Mouse (Mus musculus) heart, adult 2 months (tissue): ENCODE measurements around the gene Adam11.

Source experiments
- CTCF ChIP-seq: fragments of 200-600 bp; IDR thresholded peaks from 2 replicates; pipeline ENCODE4 v1.8.1; 2022; ENCODE audit warnings: antibody characterized with exemption, mild to moderate bottlenecking, moderate library complexity
- EP300 ChIP-seq: fragments of 200-500 bp; IDR thresholded peaks from 2 replicates; pipeline ENCODE4 v1.6.1; 2011; ENCODE audit warnings: low read depth, low read length, control low read depth; ENCODE audit not compliant: insufficient read depth
- POLR2A ChIP-seq: fragments of 200-500 bp; IDR thresholded peaks from 2 replicates; pipeline ENCODE4 v1.6.1; 2011; ENCODE audit warnings: mild to moderate bottlenecking, low read depth, low read length, control low read depth; ENCODE audit not compliant: insufficient read depth

DNA sequence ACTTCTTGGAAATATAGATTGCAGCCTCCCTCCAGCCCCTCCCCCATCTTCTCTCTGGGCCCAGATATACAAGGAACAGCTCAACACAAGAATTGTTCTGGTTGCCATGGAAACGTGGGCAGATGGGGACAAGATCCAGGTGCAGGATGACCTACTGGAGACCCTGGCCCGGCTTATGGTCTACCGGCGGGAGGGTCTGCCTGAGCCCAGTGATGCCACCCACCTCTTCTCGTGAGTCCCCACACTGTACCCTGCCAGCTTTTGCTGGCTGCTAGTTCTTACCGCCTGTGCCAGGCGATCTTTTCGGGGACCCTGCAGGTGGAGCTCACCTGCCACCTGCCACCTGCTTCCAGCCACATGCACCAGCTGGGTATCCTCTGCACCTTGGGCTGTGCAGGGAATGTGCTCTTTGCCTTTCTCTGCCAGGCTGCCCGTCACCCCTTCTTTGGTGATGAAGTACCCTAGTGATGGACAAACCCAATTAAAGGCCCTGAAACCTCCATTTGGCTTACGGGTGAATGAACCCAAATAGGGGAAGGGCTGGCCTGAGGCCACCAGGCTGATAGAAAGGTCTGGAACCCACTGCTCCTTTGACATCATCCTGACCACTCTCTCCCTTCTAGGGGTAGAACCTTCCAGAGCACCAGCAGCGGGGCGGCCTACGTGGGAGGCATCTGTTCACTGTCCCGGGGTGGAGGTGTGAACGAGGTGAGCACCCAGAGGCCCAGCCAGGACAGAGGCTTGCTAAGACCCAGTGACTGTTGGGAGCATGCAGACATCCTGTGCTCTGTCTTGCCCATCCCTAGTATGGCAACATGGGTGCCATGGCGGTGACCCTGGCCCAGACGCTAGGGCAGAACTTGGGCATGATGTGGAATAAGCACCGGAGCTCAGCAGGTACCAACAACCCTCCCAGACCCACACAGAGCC, 11.8 kb downstream of the Adam11 start:
- TF ChIP-seq CTCF (no peak), POLR2A (no peak), EP300 (no peak)
